Mouse (Mus musculus): ENCODE measurements at regions not wholly inside any gene's neighbourhood (a gene's known extent, or its start where the extent isn't known, plus 50 kb on each side); places are given as distances from the start of the nearest gene placed in this dataset.

DNA sequence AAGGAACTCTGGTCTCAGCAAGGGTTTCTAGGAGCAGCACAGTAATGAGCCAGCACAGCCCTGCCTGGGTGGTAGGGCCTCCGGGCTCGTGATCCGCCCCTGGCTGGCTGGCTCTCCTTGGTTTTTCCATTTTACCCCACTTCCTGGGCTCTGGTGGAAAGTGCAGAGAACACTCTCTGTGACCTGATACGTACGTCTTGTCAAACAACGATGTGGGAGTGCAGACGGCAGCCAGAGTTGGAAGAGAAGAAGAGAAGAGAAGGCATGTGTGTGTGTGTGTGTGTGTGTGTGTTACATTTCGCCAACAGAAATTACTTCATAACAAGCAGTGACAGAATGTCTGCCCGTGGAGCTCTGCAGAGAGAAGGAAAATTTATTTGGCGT lies 97.2 kb upstream of the Map4k3 start:
- DNase-seq (no peak), ATAC-seq (no peak)
- Histone ChIP-seq H3K4me1 (ENCODE audit: insufficient read depth) (peaks cover 17% of the 10 kb centered on the region), H3K27ac (ENCODE audit: low read depth) (peak overlapping the region; percentile 22; the same call in 1 of the 2 replicates), H3K27me3 (ENCODE audit: insufficient read depth, low read length) (no peaks in the 10 kb centered on the region), H3K9ac (replicated peaks) (no peak overlapping the region), H3K4me3 (ENCODE audit: low read depth, low read length) (no peak overlapping the region), H3K4me2 (ENCODE audit: low read depth, low read length) (no peak overlapping the region; the same call in 1 of the 2 replicates), H3K36me3 (replicated peaks; ENCODE audit: insufficient read depth, low read length) (no peaks in the 10 kb centered on the region), H3K9me3 (ENCODE audit: low read length) (no peaks in the 10 kb centered on the region)
- no peak for TF ChIP-seq CTCF (IDR thresholded peaks at IDR 0.05; ENCODE audit: low read depth)
- no peak for TF ChIP-seq EP300 (IDR thresholded peaks at IDR 0.05; ENCODE audit: low read depth)
- 22% methylated on average over 10 of the region's 10 CpGs for WGBS (ENCODE audit: insufficient replicate concordance)

DNA sequence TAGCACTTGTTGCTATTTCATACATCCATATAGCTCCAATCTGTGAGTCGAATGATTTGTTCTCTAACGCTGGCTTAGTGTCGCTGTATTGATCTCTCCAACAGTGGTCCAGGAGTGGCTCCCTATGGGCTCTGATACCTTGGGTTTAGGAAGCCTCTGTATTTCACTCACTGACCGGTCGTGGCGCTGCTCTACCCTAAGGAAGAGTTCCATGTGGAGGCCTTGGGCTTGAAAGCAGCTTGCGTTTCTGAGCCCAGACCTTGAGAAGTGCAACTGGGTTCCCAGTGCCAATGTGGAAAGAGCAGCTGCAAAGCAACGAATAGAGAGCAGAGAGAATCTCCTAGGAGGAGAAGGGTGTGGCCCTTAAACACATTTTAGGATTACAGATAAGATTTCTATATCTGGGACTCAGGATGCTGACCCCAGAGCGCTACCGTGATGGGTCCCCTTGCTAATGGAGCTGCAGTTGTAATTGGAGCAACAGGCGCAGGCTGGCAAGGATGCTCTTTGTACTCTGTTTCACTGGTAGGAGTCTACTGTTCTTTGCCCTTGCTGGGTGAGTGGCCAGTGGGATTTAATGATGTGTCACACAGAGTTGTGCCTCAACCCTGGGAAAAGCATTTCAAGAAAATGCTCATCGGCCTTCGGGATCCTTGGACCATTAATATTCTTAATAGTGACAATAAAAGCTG lies 96.7 kb upstream of the Map4k3 start:
- Histone ChIP-seq H3K27me3 (ENCODE audit: insufficient read depth, low read length) (no peaks in the 10 kb centered on the region), H3K9me3 (ENCODE audit: low read length) (no peaks in the 10 kb centered on the region), H3K4me2 (ENCODE audit: low read depth, low read length) (no peak overlapping the region), H3K27ac (ENCODE audit: low read depth) (peak overlapping the region; percentile 22; the same call in 1 of the 2 replicates), H3K9ac (replicated peaks) (no peak overlapping the region), H3K4me1 (ENCODE audit: insufficient read depth) (peaks cover 17% of the 10 kb centered on the region), H3K4me3 (ENCODE audit: low read depth, low read length) (no peak overlapping the region), H3K36me3 (replicated peaks; ENCODE audit: insufficient read depth, low read length) (no peaks in the 10 kb centered on the region)
- 76% methylated on average over 13 of the region's 13 CpGs for WGBS (ENCODE audit: insufficient replicate concordance)
- DNase-seq (no peak), ATAC-seq (no peak)
- no peak for TF ChIP-seq CTCF (IDR thresholded peaks at IDR 0.05; ENCODE audit: low read depth)
- TF ChIP-seq EP300 (IDR thresholded peaks at IDR 0.05; ENCODE audit: low read depth): no peak

DNA sequence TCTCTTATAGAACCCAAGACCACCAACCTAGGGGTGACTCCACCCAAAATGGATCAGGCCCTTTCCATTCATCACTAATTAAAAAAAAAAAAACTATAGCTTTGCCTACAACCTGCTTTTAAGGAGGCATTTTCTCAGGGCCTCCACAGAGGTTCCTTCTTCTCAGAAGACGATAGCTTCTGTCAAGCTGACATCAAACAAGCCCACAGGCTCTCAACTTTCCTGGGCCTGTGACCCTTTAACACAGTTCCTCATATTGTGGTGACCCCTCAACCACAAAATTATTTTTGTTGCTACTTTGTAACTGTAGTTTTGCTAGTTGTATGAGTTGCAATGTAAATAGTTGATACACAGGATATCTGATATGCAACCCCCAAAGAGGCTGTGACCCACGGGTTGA lies 96.0 kb upstream of the Map4k3 start:
- no peak overlapping the region for H3K4me2 ChIP-seq (ENCODE audit: low read depth, low read length)
- H3K4me1 ChIP-seq (ENCODE audit: insufficient read depth): peaks cover 17% of the 10 kb centered on the region
- no peaks in the 10 kb centered on the region for H3K36me3 ChIP-seq (replicated peaks; ENCODE audit: insufficient read depth, low read length)
- no peak overlapping the region for H3K4me3 ChIP-seq (ENCODE audit: low read depth, low read length)
- no peak for ATAC-seq
- 55% methylated on average over 2 of the region's 2 CpGs for WGBS (ENCODE audit: insufficient replicate concordance)
- no peaks in the 10 kb centered on the region for H3K27me3 ChIP-seq (ENCODE audit: insufficient read depth, low read length)
- no peak for DNase-seq
- no peak overlapping the region for H3K27ac ChIP-seq (ENCODE audit: low read depth)
- H3K9me3 ChIP-seq (ENCODE audit: low read length): no peaks in the 10 kb centered on the region
- TF ChIP-seq EP300 (IDR thresholded peaks at IDR 0.05; ENCODE audit: low read depth) (no peak), CTCF (IDR thresholded peaks at IDR 0.05; ENCODE audit: low read depth) (no peak)
- no peak overlapping the region for H3K9ac ChIP-seq (replicated peaks)

DNA sequence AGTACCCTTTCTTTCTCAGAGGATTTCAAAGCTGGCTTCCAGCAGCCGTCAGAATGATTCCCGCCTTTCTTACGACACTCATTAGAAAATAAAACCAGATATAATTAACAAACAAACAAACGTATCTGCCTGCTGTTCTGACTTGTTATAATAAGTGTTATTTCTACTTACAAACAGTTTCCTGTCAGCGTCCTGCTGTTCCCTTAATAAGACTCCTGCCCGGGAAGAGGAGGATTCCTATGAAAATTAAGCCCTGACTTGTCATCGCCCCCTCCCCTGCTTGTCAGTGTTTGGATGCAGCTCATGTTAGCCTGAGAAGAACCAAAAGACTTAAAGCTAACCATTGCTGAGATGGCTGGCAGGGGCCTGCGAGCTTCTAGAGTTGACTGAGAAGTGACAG lies 92.6 kb upstream of the Map4k3 start:
- Histone ChIP-seq H3K4me1 (ENCODE audit: insufficient read depth) (peaks cover 8% of the 10 kb centered on the region), H3K27me3 (ENCODE audit: insufficient read depth, low read length) (no peaks in the 10 kb centered on the region), H3K27ac (ENCODE audit: low read depth) (no peak overlapping the region), H3K9me3 (ENCODE audit: low read length) (no peaks in the 10 kb centered on the region), H3K36me3 (replicated peaks; ENCODE audit: insufficient read depth, low read length) (no peaks in the 10 kb centered on the region), H3K9ac (replicated peaks) (no peak overlapping the region), H3K4me3 (ENCODE audit: low read depth, low read length) (no peak overlapping the region), H3K4me2 (ENCODE audit: low read depth, low read length) (no peak overlapping the region)
- TF ChIP-seq EP300 (IDR thresholded peaks at IDR 0.05; ENCODE audit: low read depth) (no peak), CTCF (IDR thresholded peaks at IDR 0.05; ENCODE audit: low read depth) (no peak)
- ATAC-seq: no peak
- 68% methylated on average over 8 of the region's 8 CpGs for WGBS (ENCODE audit: insufficient replicate concordance)
- DNase-seq: no peak

DNA sequence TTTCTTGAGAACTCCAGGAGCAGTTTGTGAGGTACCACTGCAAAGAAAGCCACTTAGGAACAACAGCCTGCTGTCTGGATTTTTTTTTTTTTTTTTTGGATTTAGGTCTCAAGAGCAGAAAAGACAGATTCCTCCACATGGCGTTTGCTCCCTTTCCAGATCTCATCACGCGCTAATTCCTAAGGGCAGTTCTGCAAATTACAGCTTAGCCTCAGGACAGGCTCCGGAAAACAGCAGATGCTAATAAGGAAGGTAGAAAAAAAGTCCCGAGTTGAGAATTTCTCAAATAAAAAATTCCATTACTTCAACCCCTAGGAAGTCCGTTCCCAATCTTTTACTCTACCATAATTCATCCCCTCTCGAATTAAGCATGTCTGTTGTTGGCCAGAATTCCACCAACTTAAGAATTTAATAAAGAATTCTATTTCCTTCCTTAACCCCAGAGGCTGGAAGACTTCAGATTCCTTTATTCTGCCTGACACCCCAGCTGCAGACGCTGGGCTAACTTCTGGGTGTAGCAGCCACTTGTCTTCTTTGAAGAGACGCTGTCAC lies 90.3 kb upstream of the Map4k3 start:
- TF ChIP-seq CTCF (IDR thresholded peaks at IDR 0.05; ENCODE audit: low read depth) (no peak), EP300 (IDR thresholded peaks at IDR 0.05; ENCODE audit: low read depth) (no peak)
- Histone ChIP-seq H3K9ac (replicated peaks) (no peak overlapping the region), H3K4me2 (ENCODE audit: low read depth, low read length) (no peak overlapping the region), H3K36me3 (replicated peaks; ENCODE audit: insufficient read depth, low read length) (no peaks in the 10 kb centered on the region), H3K27me3 (ENCODE audit: insufficient read depth, low read length) (no peaks in the 10 kb centered on the region), H3K4me1 (ENCODE audit: insufficient read depth) (no peaks in the 10 kb centered on the region; the same call in 1 of the 2 replicates), H3K9me3 (ENCODE audit: low read length) (no peaks in the 10 kb centered on the region), H3K4me3 (ENCODE audit: low read depth, low read length) (no peak overlapping the region), H3K27ac (ENCODE audit: low read depth) (no peak overlapping the region)
- no peak for ATAC-seq
- 71% methylated on average over 9 of the region's 9 CpGs for WGBS (ENCODE audit: insufficient replicate concordance)
- DNase-seq: no peak

DNA sequence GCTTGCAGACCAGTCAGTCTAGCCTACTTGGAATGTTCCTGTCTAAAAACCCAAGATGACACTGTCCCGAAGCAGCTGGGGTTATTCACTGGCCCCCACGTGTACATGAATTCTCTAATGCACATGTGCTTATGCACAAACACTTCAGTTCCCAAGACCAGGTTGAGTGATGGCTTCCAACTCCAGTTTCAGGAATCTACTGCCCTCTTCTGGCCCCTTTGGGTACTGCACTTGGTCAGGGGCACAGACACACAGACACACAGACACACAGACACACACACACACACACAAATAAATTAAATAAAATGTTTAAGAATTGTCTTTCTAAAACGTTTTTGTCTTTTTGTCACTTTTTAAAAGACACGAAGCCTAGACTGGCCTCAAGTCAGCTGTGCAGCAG lies 87.5 kb upstream of the Map4k3 start:
- Histone ChIP-seq H3K27ac (ENCODE audit: low read depth) (no peak overlapping the region), H3K4me2 (ENCODE audit: low read depth, low read length) (no peak overlapping the region), H3K36me3 (replicated peaks; ENCODE audit: insufficient read depth, low read length) (no peaks in the 10 kb centered on the region), H3K4me3 (ENCODE audit: low read depth, low read length) (no peak overlapping the region), H3K9me3 (ENCODE audit: low read length) (no peaks in the 10 kb centered on the region), H3K4me1 (ENCODE audit: insufficient read depth) (no peaks in the 10 kb centered on the region; the same call in 1 of the 2 replicates), H3K9ac (replicated peaks) (no peak overlapping the region), H3K27me3 (ENCODE audit: insufficient read depth, low read length) (no peaks in the 10 kb centered on the region)
- DNase-seq (peak; percentile 61), ATAC-seq (no peak)
- TF ChIP-seq EP300 (IDR thresholded peaks at IDR 0.05; ENCODE audit: low read depth) (no peak), CTCF (IDR thresholded peaks at IDR 0.05; ENCODE audit: low read depth) (peak; percentile 75)
- 78% methylated on average over 4 of the region's 4 CpGs for WGBS (ENCODE audit: insufficient replicate concordance)
